Mouse (Mus musculus) limb, embryonic 12.5 days (tissue): Measurements from ENCODE around the gene Cd300lf. TPM values are rescaled to one million over a fixed set of nuclear protein-coding genes. Genes with fewer than 3 reads are reported as not detected.

Experiments
- ATAC-seq: fragments of 200-750 bp; cut with Nextera tagmentation; 2 replicates; pipeline ENCODE4 v1.8.0; 2017; ENCODE audit warnings: low read depth, moderate TSS enrichment; ENCODE audit not compliant: insufficient number of reproducible peaks, insufficient read depth, low FRiP score, low TSS enrichment
- H3K27ac ChIP-seq: fragments of 300-500 bp; sonication (generic); 2 replicates; pipeline ENCODE4 v1.5.1; 2016; ENCODE audit warnings: mild to moderate bottlenecking, moderate library complexity
- H3K27me3 ChIP-seq: fragments of 300-500 bp; sonication (generic); 2 replicates; pipeline ENCODE4 v1.6.1; 2016; ENCODE audit warnings: mild to moderate bottlenecking, moderate library complexity
- H3K36me3 ChIP-seq: fragments of 300-500 bp; sonication (generic); 2 replicates; pipeline ENCODE4 v1.6.1; 2016; ENCODE audit warnings: mild to moderate bottlenecking, moderate library complexity
- H3K4me1 ChIP-seq: fragments of 300-500 bp; sonication (generic); replicated peaks from 2 replicates; pipeline ENCODE4 v1.6.1; 2016
- H3K4me2 ChIP-seq: fragments of 300-500 bp; sonication (generic); 2 replicates; pipeline ENCODE4 v1.6.1; 2016; ENCODE audit warnings: mild to moderate bottlenecking, moderate library complexity
- H3K4me3 ChIP-seq: fragments of 300-500 bp; sonication (generic); replicated peaks from 2 replicates; pipeline ENCODE4 v1.5.1; 2016; ENCODE audit warnings: mild to moderate bottlenecking
- H3K9ac ChIP-seq: fragments of 300-500 bp; sonication (generic); replicated peaks from 2 replicates; pipeline ENCODE4 v1.6.1; 2016; ENCODE audit warnings: mild to moderate bottlenecking, moderate library complexity
- H3K9me3 ChIP-seq: fragments of 300-500 bp; sonication (generic); 2 replicates; pipeline ENCODE4 v1.6.1; 2016; ENCODE audit warnings: mild to moderate bottlenecking, moderate library complexity
- WGBS: fragments of 180-500 bp; shearing (Covaris S2); methylation state at CpG from one replicate; pipeline ENCODE4 v1.1.7; 2016; 5-methylcytosine and 5-hydroxymethylcytosine counted together
- polyA plus RNA-seq: library from polyadenylated mRNA; unstranded; fragments of >200 nt; fragmentation: Nextera tagmentation; extraction: Ambion mirVana; gene quantifications from 2 replicates; pipeline ENCODE4 v1.2.1, GENCODE M21; 2016

Cd300lf gene
- polyA plus RNA-seq, 1 experiment from 2014 or later, result 0.26 TPM

GRCm38 (mm10) chr11:115073002-115073401 is 60.8 kb downstream of the Cd300lf start:
- Histone ChIP-seq H3K36me3 (no peaks in the 10 kb centered on the region), H3K4me1 (peaks cover 9% of the 10 kb centered on the region), H3K4me3 (no peak overlapping the region), H3K4me2 (no peak overlapping the region), H3K27me3 (peaks cover 6% of the 10 kb centered on the region; the same call in 1 of the 2 replicates), H3K9me3 (no peaks in the 10 kb centered on the region), H3K9ac (no peak overlapping the region), H3K27ac (no peak overlapping the region)
- 72% methylated on average over 5 of the region's 5 CpGs for WGBS
- ATAC-seq, result no peak

GRCm38 (mm10) chr11:115071631-115072294 is 62.0 kb downstream of the Cd300lf start:
- H3K27ac ChIP-seq, result no peak overlapping the region
- H3K4me2 ChIP-seq, result peak overlapping the region; percentile 5; the same call in 1 of the 2 replicates
- peaks cover 9% of the 10 kb centered on the region for H3K4me1 ChIP-seq
- H3K27me3 ChIP-seq, result peaks cover 6% of the 10 kb centered on the region; the same call in 1 of the 2 replicates
- H3K9me3 ChIP-seq, result no peaks in the 10 kb centered on the region
- no peaks in the 10 kb centered on the region for H3K36me3 ChIP-seq
- no peak overlapping the region for H3K4me3 ChIP-seq
- WGBS, result 20% methylated on average over 14 of the region's 14 CpGs
- no peak for ATAC-seq
- no peak overlapping the region for H3K9ac ChIP-seq

- H3K36me3 ChIP-seq, result no peaks in the 10 kb centered on the region
- no peak overlapping the region for H3K9ac ChIP-seq
- peak overlapping the region; percentile 5; the same call in 1 of the 2 replicates for H3K4me2 ChIP-seq
- H3K27ac ChIP-seq, result no peak overlapping the region
- peaks cover 9% of the 10 kb centered on the region for H3K4me1 ChIP-seq
- no peak for ATAC-seq
- H3K4me3 ChIP-seq, result no peak overlapping the region
- H3K27me3 ChIP-seq, result peaks cover 6% of the 10 kb centered on the region
- H3K9me3 ChIP-seq, result no peaks in the 10 kb centered on the region
- WGBS, result 25% methylated on average over 9 of the region's 9 CpGs
Measured at GRCm38 (mm10) chr11:115071015-115071551, 62.7 kb downstream of the Cd300lf start.

- no peak overlapping the region for H3K4me3 ChIP-seq
- no peak overlapping the region for H3K27ac ChIP-seq
- no peaks in the 10 kb centered on the region for H3K9me3 ChIP-seq
- no peaks in the 10 kb centered on the region for H3K36me3 ChIP-seq
- peaks cover 4% of the 10 kb centered on the region; the same call in 1 of the 2 replicates for H3K4me1 ChIP-seq
- H3K27me3 ChIP-seq, result peaks cover 10% of the 10 kb centered on the region
- ATAC-seq, result no peak
- no peak overlapping the region for H3K9ac ChIP-seq
- 73% methylated on average over 6 of the region's 6 CpGs for WGBS
- H3K4me2 ChIP-seq, result no peak overlapping the region
Measured at GRCm38 (mm10) chr11:115066768-115067167, 67.0 kb downstream of the Cd300lf start.

Other genes starting within 250 kb of the Cd300lf start
- 0.70 and 0.88 TPM in 2 replicates for gene Cd300a, start 244.0 kb downstream of the Cd300lf start, polyA plus RNA-seq
- not detected in 2 replicates for gene Cd300lb, start 199.6 kb downstream of the Cd300lf start, polyA plus RNA-seq
- gene Cd300c, start 164.8 kb downstream of the Cd300lf start, polyA plus RNA-seq, result not detected in 2 replicates
- 0.10 TPM in 1 of 2 replicates, not detected in the other for gene Cd300ld, start 144.1 kb downstream of the Cd300lf start, polyA plus RNA-seq
- gene Cd300c2, start 132.1 kb downstream of the Cd300lf start, polyA plus RNA-seq, result 0.73 and 0.83 TPM in 2 replicates
- gene Cd300ld2, start 117.8 kb downstream of the Cd300lf start, polyA plus RNA-seq, result not detected in 2 replicates
- not detected in 2 replicates for gene Cd300ld4, start 107.0 kb downstream of the Cd300lf start, polyA plus RNA-seq
- not detected in 2 replicates for gene Cd300ld5, start 96.2 kb downstream of the Cd300lf start, polyA plus RNA-seq
- gene Cd300ld3, start 85.6 kb downstream of the Cd300lf start, polyA plus RNA-seq, result not detected in 2 replicates
- not detected in 2 replicates for gene Cd300e, start 71.8 kb downstream of the Cd300lf start, polyA plus RNA-seq
- gene Rab37, start 42.6 kb downstream of the Cd300lf start, polyA plus RNA-seq, result 1.4 and 1.8 TPM in 2 replicates
- 23.9 and 25.0 TPM in 2 replicates for gene Slc9a3r1, start 29.3 kb upstream of the Cd300lf start, polyA plus RNA-seq
- 5.8 and 8.2 TPM in 2 replicates for gene Tmem104, start 53.5 kb upstream of the Cd300lf start, polyA plus RNA-seq
- gene Nat9, start 53.9 kb upstream of the Cd300lf start, polyA plus RNA-seq, result 17.8 and 23.6 TPM in 2 replicates
- gene Grin2c, start 133.3 kb upstream of the Cd300lf start, polyA plus RNA-seq, result 0.09 and 0.21 TPM in 2 replicates
- 13.2 and 16.1 TPM in 2 replicates for gene Fdxr, start 143.1 kb upstream of the Cd300lf start, polyA plus RNA-seq
- gene Fads6, start 163.7 kb upstream of the Cd300lf start, polyA plus RNA-seq, result 0.10 and 0.15 TPM in 2 replicates
- 0.56 TPM in 1 of 2 replicates, not detected in the other for gene Otop2, start 173.2 kb upstream of the Cd300lf start, polyA plus RNA-seq
- not detected in 2 replicates for gene Ush1g, start 188.0 kb upstream of the Cd300lf start, polyA plus RNA-seq
- gene Otop3, start 200.7 kb upstream of the Cd300lf start, polyA plus RNA-seq, result not detected in 2 replicates
- 2.2 and 2.5 TPM in 2 replicates for gene Hid1, start 233.8 kb upstream of the Cd300lf start, polyA plus RNA-seq
- 19.7 and 19.9 TPM in 2 replicates for gene Cdr2l, start 247.9 kb upstream of the Cd300lf start, polyA plus RNA-seq